Mouse (Mus musculus): ENCODE data around the gene Ppp1r16b. TPM values are rescaled to one million over a fixed set of nuclear protein-coding genes. Genes with fewer than 3 reads are reported as not detected.

The Ppp1r16b gene
- polyA plus RNA-seq, 1 experiment, result 22.2 TPM

GRCm38 (mm10) chr2:158681714-158682113, 16.5 kb downstream of the Ppp1r16b start:
- no peak for DNase-seq
- WGBS, result 76% methylated on average over 6 of the region's 6 CpGs
- H3K27me3 ChIP-seq (replicated peaks; ENCODE audit: control insufficient read depth, insufficient read depth, low read length), result no peaks in the 10 kb centered on the region
- TF ChIP-seq POLR2A (IDR thresholded peaks at IDR 0.05; ENCODE audit: low read depth, low read length) (no peak), CTCF (conservative IDR thresholded peaks at IDR 0.05; ENCODE audit: insufficient read depth, insufficient read length, low read depth, low read length) (no peak)
- H3K4me3 ChIP-seq (ENCODE audit: insufficient read depth, low read depth, low read length), result no peak overlapping the region
- no peaks in the 10 kb centered on the region for H3K36me3 ChIP-seq (ENCODE audit: control insufficient read depth, insufficient read depth, low read length)
- peaks cover 21% of the 10 kb centered on the region; the same call in 1 of the 2 replicates for H3K4me1 ChIP-seq (ENCODE audit: control insufficient read depth, insufficient read depth, low read length)
- no peak overlapping the region for H3K27ac ChIP-seq (ENCODE audit: insufficient read depth, low read depth, low read length)

DNA sequence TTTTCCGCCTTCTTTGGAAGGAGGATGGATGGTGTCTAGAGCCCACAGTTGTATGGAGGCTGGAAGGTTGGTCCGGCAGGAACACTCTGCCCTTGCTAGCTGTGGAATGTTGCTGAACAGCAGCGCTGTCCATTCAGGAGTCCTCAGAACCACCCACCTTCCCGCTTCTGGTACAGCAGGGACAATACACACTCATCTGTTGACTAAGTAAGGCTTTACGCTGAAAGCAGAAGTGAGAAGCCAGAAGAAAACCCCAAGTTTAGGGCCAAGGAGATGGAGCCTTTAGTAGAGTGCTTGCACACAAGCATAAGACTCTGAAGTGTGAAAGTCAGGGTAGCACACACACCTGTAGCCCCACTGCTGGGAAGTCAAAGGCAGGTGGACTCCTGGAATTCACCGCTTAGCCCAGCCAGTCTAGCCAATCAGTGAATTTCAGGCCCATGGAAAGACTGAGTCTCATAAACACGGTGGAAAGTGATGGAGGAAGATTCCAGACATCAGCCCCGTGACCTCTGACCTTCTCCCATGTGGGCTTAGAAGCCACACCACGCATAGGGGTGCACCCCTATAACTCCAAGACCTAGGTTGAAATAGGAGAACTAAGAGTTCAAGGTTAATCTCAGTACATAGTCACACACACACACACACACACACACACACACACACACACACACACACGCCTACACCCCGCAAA, 17.3 kb downstream of the Ppp1r16b start:
- DNase-seq, result no peak
- no peak overlapping the region for H3K4me3 ChIP-seq (ENCODE audit: insufficient read depth, low read depth, low read length)
- 40% methylated on average over 11 of the region's 11 CpGs for WGBS
- TF ChIP-seq POLR2A (IDR thresholded peaks at IDR 0.05; ENCODE audit: low read depth, low read length), result no peak
- no peak for TF ChIP-seq CTCF (conservative IDR thresholded peaks at IDR 0.05; ENCODE audit: insufficient read depth, insufficient read length, low read depth, low read length)
- peaks cover 28% of the 10 kb centered on the region for H3K4me1 ChIP-seq (ENCODE audit: control insufficient read depth, insufficient read depth, low read length)
- H3K36me3 ChIP-seq (ENCODE audit: control insufficient read depth, insufficient read depth, low read length), result no peaks in the 10 kb centered on the region
- H3K27ac ChIP-seq (ENCODE audit: insufficient read depth, low read depth, low read length), result peak overlapping the region; percentile 0; the same call in 1 of the 2 replicates
- no peaks in the 10 kb centered on the region for H3K27me3 ChIP-seq (replicated peaks; ENCODE audit: control insufficient read depth, insufficient read depth, low read length)

- Histone ChIP-seq H3K27ac (ENCODE audit: insufficient read depth, low read depth, low read length) (no peak overlapping the region), H3K27me3 (replicated peaks; ENCODE audit: control insufficient read depth, insufficient read depth, low read length) (no peaks in the 10 kb centered on the region), H3K4me1 (ENCODE audit: control insufficient read depth, insufficient read depth, low read length) (peaks cover 32% of the 10 kb centered on the region), H3K4me3 (ENCODE audit: insufficient read depth, low read depth, low read length) (no peak overlapping the region), H3K36me3 (ENCODE audit: control insufficient read depth, insufficient read depth, low read length) (no peaks in the 10 kb centered on the region)
- no peak for DNase-seq
- TF ChIP-seq POLR2A (IDR thresholded peaks at IDR 0.05; ENCODE audit: low read depth, low read length) (no peak), CTCF (conservative IDR thresholded peaks at IDR 0.05; ENCODE audit: insufficient read depth, insufficient read length, low read depth, low read length) (no peak)
- WGBS, result 18% methylated on average over 4 of the region's 4 CpGs
Measured at GRCm38 (mm10) chr2:158683038-158683413, 17.8 kb downstream of the Ppp1r16b start.

GRCm38 (mm10) chr2:158684247-158684843, 19.1 kb downstream of the Ppp1r16b start:
- H3K27ac ChIP-seq (ENCODE audit: insufficient read depth, low read depth, low read length), result peak overlapping the region; percentile 27; the same call in 1 of the 2 replicates
- DNase-seq, result no peak
- peaks cover 44% of the 10 kb centered on the region for H3K4me1 ChIP-seq (ENCODE audit: control insufficient read depth, insufficient read depth, low read length)
- no peaks in the 10 kb centered on the region for H3K27me3 ChIP-seq (replicated peaks; ENCODE audit: control insufficient read depth, insufficient read depth, low read length)
- no peak overlapping the region for H3K4me3 ChIP-seq (ENCODE audit: insufficient read depth, low read depth, low read length)
- TF ChIP-seq CTCF (conservative IDR thresholded peaks at IDR 0.05; ENCODE audit: insufficient read depth, insufficient read length, low read depth, low read length) (no peak), POLR2A (IDR thresholded peaks at IDR 0.05; ENCODE audit: low read depth, low read length) (no peak)
- WGBS, result 49% methylated on average over 9 of the region's 9 CpGs
- H3K36me3 ChIP-seq (ENCODE audit: control insufficient read depth, insufficient read depth, low read length), result no peaks in the 10 kb centered on the region

DNA sequence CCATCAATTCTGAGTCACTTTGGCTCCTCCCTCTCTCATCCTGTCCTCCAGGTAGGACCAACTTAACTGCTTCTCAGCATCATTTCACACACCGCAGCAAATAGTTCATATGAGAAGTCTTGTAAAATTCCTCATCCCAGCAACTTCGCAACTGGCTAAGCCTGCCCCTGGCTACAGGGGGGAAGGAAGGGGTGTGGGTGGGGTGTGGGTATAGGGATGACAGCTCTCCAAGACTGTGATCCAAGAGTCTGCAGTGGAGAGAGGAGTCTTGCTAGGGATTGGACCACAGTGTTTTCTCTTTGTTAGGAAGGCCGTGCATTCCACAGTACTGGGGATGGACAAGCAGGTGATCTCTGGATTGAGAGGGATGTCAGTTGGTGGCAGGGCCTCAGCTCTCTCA, 19.7 kb downstream of the Ppp1r16b start:
- TF ChIP-seq CTCF (conservative IDR thresholded peaks at IDR 0.05; ENCODE audit: insufficient read depth, insufficient read length, low read depth, low read length) (no peak), POLR2A (IDR thresholded peaks at IDR 0.05; ENCODE audit: low read depth, low read length) (no peak)
- WGBS, result 46% methylated on average over 3 of the region's 3 CpGs
- no peak for DNase-seq
- no peaks in the 10 kb centered on the region for H3K36me3 ChIP-seq (ENCODE audit: control insufficient read depth, insufficient read depth, low read length)
- no peaks in the 10 kb centered on the region for H3K27me3 ChIP-seq (replicated peaks; ENCODE audit: control insufficient read depth, insufficient read depth, low read length)
- peak overlapping the region; percentile 27; the same call in 1 of the 2 replicates for H3K27ac ChIP-seq (ENCODE audit: insufficient read depth, low read depth, low read length)
- H3K4me1 ChIP-seq (ENCODE audit: control insufficient read depth, insufficient read depth, low read length), result peaks cover 43% of the 10 kb centered on the region
- no peak overlapping the region for H3K4me3 ChIP-seq (ENCODE audit: insufficient read depth, low read depth, low read length)

GRCm38 (mm10) chr2:158686394-158686793, 21.2 kb downstream of the Ppp1r16b start:
- TF ChIP-seq CTCF (conservative IDR thresholded peaks at IDR 0.05; ENCODE audit: insufficient read depth, insufficient read length, low read depth, low read length) (no peak), POLR2A (IDR thresholded peaks at IDR 0.05; ENCODE audit: low read depth, low read length) (no peak)
- WGBS, result 35% methylated on average over 2 of the region's 2 CpGs
- Histone ChIP-seq H3K4me1 (ENCODE audit: control insufficient read depth, insufficient read depth, low read length) (peaks cover 40% of the 10 kb centered on the region), H3K4me3 (ENCODE audit: insufficient read depth, low read depth, low read length) (no peak overlapping the region), H3K27me3 (replicated peaks; ENCODE audit: control insufficient read depth, insufficient read depth, low read length) (no peaks in the 10 kb centered on the region), H3K27ac (ENCODE audit: insufficient read depth, low read depth, low read length) (no peak overlapping the region), H3K36me3 (ENCODE audit: control insufficient read depth, insufficient read depth, low read length) (no peaks in the 10 kb centered on the region)
- no peak for DNase-seq

- H3K4me3 ChIP-seq (ENCODE audit: insufficient read depth, low read depth, low read length), result no peak overlapping the region
- no peaks in the 10 kb centered on the region for H3K36me3 ChIP-seq (ENCODE audit: control insufficient read depth, insufficient read depth, low read length)
- TF ChIP-seq POLR2A (IDR thresholded peaks at IDR 0.05; ENCODE audit: low read depth, low read length) (no peak), CTCF (conservative IDR thresholded peaks at IDR 0.05; ENCODE audit: insufficient read depth, insufficient read length, low read depth, low read length) (no peak)
- no peaks in the 10 kb centered on the region for H3K27me3 ChIP-seq (replicated peaks; ENCODE audit: control insufficient read depth, insufficient read depth, low read length)
- WGBS, result 10% methylated on average over 25 of the region's 25 CpGs
- peaks cover 34% of the 10 kb centered on the region for H3K4me1 ChIP-seq (ENCODE audit: control insufficient read depth, insufficient read depth, low read length)
- H3K27ac ChIP-seq (ENCODE audit: insufficient read depth, low read depth, low read length), result peak overlapping the region; percentile 52
- peak; percentile 92 for DNase-seq
Measured at GRCm38 (mm10) chr2:158687804-158688241, 22.6 kb downstream of the Ppp1r16b start.

Measured in kidney, adult 2 months (tissue).